Mouse (Mus musculus): ENCODE results near the gene Fer1l5. TPM values are rescaled to one million over a fixed set of nuclear protein-coding genes. Genes with fewer than 3 reads are reported as not detected.

Fer1l5 gene
- polyA plus RNA-seq (2012; ENCODE audit: low replicate concordance), result not detected in 2 replicates

GRCm38 (mm10) chr1:36371934-36372845 lies at the start of gene Fer1l5:
Gene Fer1l5 (plus strand): TSS chr1:36372291.

GRCm38 (mm10) chr1:36368969-36369645 lies 3.0 kb upstream of the Fer1l5 start, which contains the start of gene Kansl3:
Gene Kansl3 (minus strand): TSS chr1:36369181.

GRCm38 (mm10) chr1:36444471-36445464 lies 72.7 kb downstream of the Fer1l5 start, which contains the start of gene Lman2l:
Gene Lman2l (minus strand): TSS chr1:36445271.

GRCm38 (mm10) chr1:36471181-36472105 lies 99.4 kb downstream of the Fer1l5 start, which contains the start of gene Cnnm4:
Gene Cnnm4 (plus strand): TSS chr1:36471620.

Other genes with a start within 250 kb of the Fer1l5 start
- 3.7 and 7.1 TPM in 2 replicates for gene Uggt1, start 127.6 kb upstream of the Fer1l5 start, polyA plus RNA-seq (2012; ENCODE audit: low replicate concordance)
- 5.3 and 6.6 TPM in 2 replicates for gene Neurl3, start 97.6 kb upstream of the Fer1l5 start, polyA plus RNA-seq (2012; ENCODE audit: low replicate concordance)
- gene Arid5a, start 64.6 kb upstream of the Fer1l5 start, polyA plus RNA-seq (2012; ENCODE audit: low replicate concordance), result 39.1 and 55.7 TPM in 2 replicates
- gene Kansl3, start 3.1 kb upstream of the Fer1l5 start, polyA plus RNA-seq (2012; ENCODE audit: low replicate concordance), result 7.5 and 26.5 TPM in 2 replicates
- gene Lman2l, start 73.0 kb downstream of the Fer1l5 start, polyA plus RNA-seq (2012; ENCODE audit: low replicate concordance), result 4.5 and 5.6 TPM in 2 replicates
- gene Cnnm4, start 99.3 kb downstream of the Fer1l5 start, polyA plus RNA-seq (2012; ENCODE audit: low replicate concordance), result 0.69 and 1.3 TPM in 2 replicates
- 17.9 and 18.7 TPM in 2 replicates for gene Cnnm3, start 139.6 kb downstream of the Fer1l5 start, polyA plus RNA-seq (2012; ENCODE audit: low replicate concordance)
- gene Ankrd23, start 164.6 kb downstream of the Fer1l5 start, polyA plus RNA-seq (2012; ENCODE audit: low replicate concordance), result 7.4 and 13.1 TPM in 2 replicates
- not detected in 2 replicates for gene Gm42417, start 167.1 kb downstream of the Fer1l5 start, polyA plus RNA-seq (2012; ENCODE audit: low replicate concordance)
- gene Ankrd39, start 175.2 kb downstream of the Fer1l5 start, polyA plus RNA-seq (2012; ENCODE audit: low replicate concordance), result 4.4 and 8.5 TPM in 2 replicates
- 0.53 and 4.0 TPM in 2 replicates for gene Sema4c, start 186.1 kb downstream of the Fer1l5 start, polyA plus RNA-seq (2012; ENCODE audit: low replicate concordance)